Mouse (Mus musculus): ENCODE results near the gene Enpp7.

Enpp7 gene

GRCm38 (mm10) chr11:118997182-118997581 lies 9.2 kb downstream of the Enpp7 start:
- in situ Hi-C loops (cut with MboI, MseI): no loop called here

- in situ Hi-C loops (cut with MboI, MseI): no loop called here
Measured at GRCm38 (mm10) chr11:118998540-118999265, 10.7 kb downstream of the Enpp7 start.

- in situ Hi-C loops (cut with MboI, MseI): no loop called here
Measured at GRCm38 (mm10) chr11:118999361-118999804, 11.4 kb downstream of the Enpp7 start.

GRCm38 (mm10) chr11:119000877-119001276 lies 12.9 kb downstream of the Enpp7 start:
- in situ Hi-C loops (cut with MboI, MseI): no loop called here

- in situ Hi-C loops (cut with MboI, MseI): no loop called here
Measured at GRCm38 (mm10) chr11:119001493-119002128, 13.6 kb downstream of the Enpp7 start.

GRCm38 (mm10) chr11:119005547-119006275 lies 17.7 kb downstream of the Enpp7 start:
- in situ Hi-C loops (cut with MboI, MseI): no loop called here

- in situ Hi-C loops (cut with MboI, MseI): no loop called here
Measured at GRCm38 (mm10) chr11:119006462-119006861, 18.5 kb downstream of the Enpp7 start.

GRCm38 (mm10) chr11:119007461-119008456 lies 19.8 kb downstream of the Enpp7 start:
- in situ Hi-C loops (cut with MboI, MseI): no loop called here

- in situ Hi-C loops (cut with MboI, MseI): no loop called here
Measured at GRCm38 (mm10) chr11:119014455-119014854, 26.5 kb downstream of the Enpp7 start.

- in situ Hi-C loops (cut with MboI, MseI): no loop called here
Measured at GRCm38 (mm10) chr11:119017506-119017905, 29.5 kb downstream of the Enpp7 start.

- in situ Hi-C loops (cut with MboI, MseI): no loop called here
Measured at GRCm38 (mm10) chr11:119021180-119021579, 33.2 kb downstream of the Enpp7 start.

- in situ Hi-C loops (cut with MboI, MseI): no loop called here
Measured at GRCm38 (mm10) chr11:119022068-119022894, 34.3 kb downstream of the Enpp7 start.

- in situ Hi-C loops (cut with MboI, MseI): no loop called here
Measured at GRCm38 (mm10) chr11:119022895-119023615, 35.1 kb downstream of the Enpp7 start, which contains the start of gene Cbx2. Gene Cbx2, plus strand, starts transcription at chr11:119022962.

- in situ Hi-C loops (cut with MboI, MseI): no loop called here
Measured at GRCm38 (mm10) chr11:119023616-119023980, 35.6 kb downstream of the Enpp7 start.

GRCm38 (mm10) chr11:119024260-119024659 lies 36.3 kb downstream of the Enpp7 start:
- in situ Hi-C loops (cut with MboI, MseI): no loop called here

GRCm38 (mm10) chr11:119026203-119026602 lies 38.2 kb downstream of the Enpp7 start:
- in situ Hi-C loops (cut with MboI, MseI): no loop called here

- in situ Hi-C loops (cut with MboI, MseI): no loop called here
Measured at GRCm38 (mm10) chr11:119033874-119034558, 46.0 kb downstream of the Enpp7 start.

GRCm38 (mm10) chr11:119034635-119035034 lies 46.6 kb downstream of the Enpp7 start:
- in situ Hi-C loops (cut with MboI, MseI): no loop called here

- in situ Hi-C loops (cut with MboI, MseI): no loop called here
Measured at GRCm38 (mm10) chr11:119035094-119035685, 47.2 kb downstream of the Enpp7 start.

Data from T-helper 1 cell (primary cell).